Mouse (Mus musculus): ENCODE results near the gene Garnl3. TPM values are rescaled to one million over a fixed set of nuclear protein-coding genes. Genes with fewer than 3 reads are reported as not detected.

Garnl3 gene
- polyA plus RNA-seq, 1 experiment from 2014 or later = 1.1 TPM

- Histone ChIP-seq H3K9me3 (replicated peaks; ENCODE audit: control insufficient read depth, low read length) (no peaks in the 10 kb centered on the region), H3K4me3 (ENCODE audit: low read depth, low read length) (no peak overlapping the region), H3K36me3 (ENCODE audit: control insufficient read depth, insufficient read depth) (no peaks in the 10 kb centered on the region), H3K4me1 (ENCODE audit: control insufficient read depth, low read depth, low read length) (no peaks in the 10 kb centered on the region), H3K27ac (ENCODE audit: low read length) (no peak overlapping the region), H3K4me2 (ENCODE audit: low read depth, low read length) (no peak overlapping the region), H3K9ac (ENCODE audit: low read depth, low read length) (no peak overlapping the region), H3K27me3 (ENCODE audit: control insufficient read depth, insufficient read depth, low read depth, low read length) (no peaks in the 10 kb centered on the region)
- ATAC-seq (ENCODE audit: low read depth) = no peak
- WGBS (ENCODE audit: insufficient replicate concordance) = 67% methylated on average over 7 of the region's 7 CpGs
Measured at GRCm38 (mm10) chr2:33002144-33002543, 129.3 kb downstream of the Garnl3 start.

DNA sequence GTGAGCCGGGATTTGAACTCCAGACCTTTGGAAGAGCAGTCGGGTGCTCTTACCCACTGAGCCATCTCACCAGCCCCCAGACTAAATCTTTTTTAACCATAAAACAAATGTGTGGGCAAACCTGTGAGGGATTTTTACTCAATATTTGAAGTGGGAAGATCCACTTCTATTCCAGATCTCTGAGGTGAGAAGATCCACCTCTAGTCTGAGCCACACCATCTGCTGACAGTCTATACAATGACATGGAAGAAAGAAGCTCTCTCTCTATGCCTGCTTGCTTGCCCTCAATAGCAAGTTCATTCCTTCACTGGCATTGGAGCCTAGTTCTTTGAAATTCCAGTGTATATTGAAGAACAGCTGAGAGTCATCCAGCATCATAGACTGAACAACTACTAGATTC lies 131.7 kb downstream of the Garnl3 start:
- no peak overlapping the region for H3K4me3 ChIP-seq (ENCODE audit: low read depth, low read length)
- no peak overlapping the region for H3K4me2 ChIP-seq (ENCODE audit: low read depth, low read length)
- ATAC-seq (ENCODE audit: low read depth) = no peak
- 76% methylated on average over 2 of the region's 2 CpGs for WGBS (ENCODE audit: insufficient replicate concordance)
- no peaks in the 10 kb centered on the region for H3K27me3 ChIP-seq (ENCODE audit: control insufficient read depth, insufficient read depth, low read depth, low read length)
- no peak overlapping the region for H3K9ac ChIP-seq (ENCODE audit: low read depth, low read length)
- no peaks in the 10 kb centered on the region for H3K4me1 ChIP-seq (ENCODE audit: control insufficient read depth, low read depth, low read length)
- H3K9me3 ChIP-seq (replicated peaks; ENCODE audit: control insufficient read depth, low read length) = no peaks in the 10 kb centered on the region
- no peaks in the 10 kb centered on the region for H3K36me3 ChIP-seq (ENCODE audit: control insufficient read depth, insufficient read depth)
- H3K27ac ChIP-seq (ENCODE audit: low read length) = no peak overlapping the region

- no peak for ATAC-seq (ENCODE audit: low read depth)
- Histone ChIP-seq H3K4me1 (ENCODE audit: control insufficient read depth, low read depth, low read length) (no peaks in the 10 kb centered on the region), H3K4me3 (ENCODE audit: low read depth, low read length) (no peak overlapping the region), H3K9ac (ENCODE audit: low read depth, low read length) (no peak overlapping the region), H3K27me3 (ENCODE audit: control insufficient read depth, insufficient read depth, low read depth, low read length) (no peaks in the 10 kb centered on the region), H3K36me3 (ENCODE audit: control insufficient read depth, insufficient read depth) (no peaks in the 10 kb centered on the region), H3K4me2 (ENCODE audit: low read depth, low read length) (no peak overlapping the region), H3K9me3 (replicated peaks; ENCODE audit: control insufficient read depth, low read length) (no peaks in the 10 kb centered on the region), H3K27ac (ENCODE audit: low read length) (no peak overlapping the region)
- 63% methylated on average over 4 of the region's 4 CpGs for WGBS (ENCODE audit: insufficient replicate concordance)
Measured at GRCm38 (mm10) chr2:32997792-32998191, 133.7 kb downstream of the Garnl3 start.

DNA sequence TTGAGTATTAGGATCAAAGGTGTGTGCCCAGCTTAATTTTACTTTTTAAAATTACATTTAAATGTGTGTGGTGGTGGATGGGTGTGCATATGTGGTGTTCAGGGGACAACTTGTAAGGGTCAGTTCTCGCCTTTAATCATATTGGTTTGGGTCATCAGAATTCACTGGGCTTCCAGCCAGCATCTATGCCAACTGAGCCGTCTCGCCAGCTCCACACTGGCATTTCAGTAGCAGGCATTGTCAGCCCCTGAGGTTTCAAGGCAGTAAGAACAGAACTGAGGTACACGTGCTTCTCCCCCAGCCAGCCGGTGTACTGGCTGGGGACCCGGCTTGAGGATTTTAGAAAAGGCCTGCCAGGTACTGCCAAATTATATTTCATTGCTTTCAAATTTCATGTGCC lies 134.4 kb downstream of the Garnl3 start:
- no peak overlapping the region for H3K9ac ChIP-seq (ENCODE audit: low read depth, low read length)
- H3K27ac ChIP-seq (ENCODE audit: low read length) = no peak overlapping the region
- ATAC-seq (ENCODE audit: low read depth) = no peak
- no peaks in the 10 kb centered on the region for H3K36me3 ChIP-seq (ENCODE audit: control insufficient read depth, insufficient read depth)
- H3K4me3 ChIP-seq (ENCODE audit: low read depth, low read length) = no peak overlapping the region
- H3K4me2 ChIP-seq (ENCODE audit: low read depth, low read length) = no peak overlapping the region
- H3K9me3 ChIP-seq (replicated peaks; ENCODE audit: control insufficient read depth, low read length) = no peaks in the 10 kb centered on the region
- H3K4me1 ChIP-seq (ENCODE audit: control insufficient read depth, low read depth, low read length) = no peaks in the 10 kb centered on the region
- WGBS (ENCODE audit: insufficient replicate concordance) = 63% methylated on average over 6 of the region's 6 CpGs
- no peaks in the 10 kb centered on the region for H3K27me3 ChIP-seq (ENCODE audit: control insufficient read depth, insufficient read depth, low read depth, low read length)

DNA sequence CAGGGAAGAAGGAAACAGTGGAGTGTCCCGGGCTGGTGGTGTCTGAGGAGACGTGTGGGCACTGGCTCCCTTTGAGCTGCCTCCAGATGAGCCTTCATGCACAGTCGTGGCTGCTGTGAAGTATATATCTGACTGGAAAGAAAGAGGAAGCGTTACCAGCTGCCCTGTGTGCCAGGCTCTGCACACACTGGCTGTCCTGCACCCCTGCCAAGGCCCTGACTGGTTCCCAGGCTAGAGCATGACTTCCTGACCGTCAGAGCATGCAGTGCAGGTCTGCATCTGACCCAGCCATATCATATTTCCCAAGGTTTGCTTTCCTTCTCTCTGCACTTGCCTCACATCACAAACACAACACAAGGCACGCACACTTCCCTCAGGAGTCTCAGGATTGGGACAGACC lies 139.3 kb downstream of the Garnl3 start:
- Histone ChIP-seq H3K36me3 (ENCODE audit: control insufficient read depth, insufficient read depth) (no peaks in the 10 kb centered on the region), H3K9ac (ENCODE audit: low read depth, low read length) (no peak overlapping the region), H3K4me1 (ENCODE audit: control insufficient read depth, low read depth, low read length) (no peaks in the 10 kb centered on the region), H3K4me2 (ENCODE audit: low read depth, low read length) (no peak overlapping the region), H3K4me3 (ENCODE audit: low read depth, low read length) (no peak overlapping the region), H3K9me3 (replicated peaks; ENCODE audit: control insufficient read depth, low read length) (no peaks in the 10 kb centered on the region), H3K27ac (ENCODE audit: low read length) (no peak overlapping the region), H3K27me3 (ENCODE audit: control insufficient read depth, insufficient read depth, low read depth, low read length) (no peaks in the 10 kb centered on the region)
- WGBS (ENCODE audit: insufficient replicate concordance) = 35% methylated on average over 6 of the region's 6 CpGs
- no peak for ATAC-seq (ENCODE audit: low read depth)

DNA sequence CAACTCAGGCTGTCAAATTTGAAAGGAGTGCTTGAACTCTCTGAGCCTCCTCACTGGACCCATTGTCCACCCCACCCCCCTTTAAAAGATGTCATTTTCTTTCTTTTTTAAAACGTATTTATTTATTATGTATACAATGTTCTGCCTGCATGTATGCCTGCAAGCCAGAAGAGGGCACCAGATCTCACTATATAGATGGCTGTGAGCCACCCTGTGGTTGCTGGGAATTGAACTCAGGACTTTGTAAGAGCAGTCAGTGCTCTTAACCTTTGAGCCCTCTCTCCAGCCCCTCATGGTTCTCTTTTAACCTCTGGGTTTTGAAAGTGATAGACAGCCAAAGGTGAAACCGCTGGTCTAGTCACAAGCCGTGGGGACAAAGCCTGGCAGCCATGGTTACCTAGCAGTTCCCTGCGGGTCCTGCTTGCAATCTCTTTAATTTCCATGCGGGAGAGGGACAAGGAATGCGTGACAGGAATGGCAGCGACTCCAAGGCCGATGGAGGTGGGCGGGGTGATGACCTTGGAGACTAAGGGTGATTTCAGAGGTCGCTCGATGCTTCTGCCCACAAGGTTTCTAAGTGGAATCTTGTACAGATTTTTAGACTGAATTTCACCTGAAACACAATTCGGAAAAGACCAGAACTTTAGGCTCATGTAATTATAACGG lies 141.2 kb downstream of the Garnl3 start:
- no peaks in the 10 kb centered on the region for H3K27me3 ChIP-seq (ENCODE audit: control insufficient read depth, insufficient read depth, low read depth, low read length)
- H3K27ac ChIP-seq (ENCODE audit: low read length) = no peak overlapping the region
- ATAC-seq (ENCODE audit: low read depth) = no peak
- H3K4me3 ChIP-seq (ENCODE audit: low read depth, low read length) = no peak overlapping the region
- H3K4me2 ChIP-seq (ENCODE audit: low read depth, low read length) = no peak overlapping the region
- H3K9ac ChIP-seq (ENCODE audit: low read depth, low read length) = no peak overlapping the region
- no peaks in the 10 kb centered on the region for H3K36me3 ChIP-seq (ENCODE audit: control insufficient read depth, insufficient read depth)
- no peaks in the 10 kb centered on the region for H3K4me1 ChIP-seq (ENCODE audit: control insufficient read depth, low read depth, low read length)
- no peaks in the 10 kb centered on the region for H3K9me3 ChIP-seq (replicated peaks; ENCODE audit: control insufficient read depth, low read length)
- WGBS (ENCODE audit: insufficient replicate concordance) = 57% methylated on average over 13 of the region's 13 CpGs

DNA sequence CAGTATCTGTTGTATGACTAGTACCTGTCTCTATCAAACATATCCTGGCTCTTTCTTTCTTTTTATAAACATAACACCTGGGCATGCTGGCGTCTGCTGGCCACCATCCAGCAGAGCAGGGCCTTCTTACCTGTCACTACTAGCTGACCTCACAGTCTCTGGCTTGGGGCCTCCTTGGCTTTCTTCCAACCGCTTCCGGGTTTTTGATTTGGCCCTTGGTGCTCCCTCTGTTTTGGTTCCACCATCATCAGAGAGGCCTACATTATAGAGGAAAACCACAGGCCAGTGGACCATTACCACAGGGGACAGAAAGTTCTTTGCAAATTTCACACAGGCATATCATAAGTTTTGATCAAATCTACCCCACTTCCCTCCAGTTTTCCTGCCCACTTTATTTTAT lies 142.1 kb downstream of the Garnl3 start:
- Histone ChIP-seq H3K27me3 (ENCODE audit: control insufficient read depth, insufficient read depth, low read depth, low read length) (0 out of 2 replicates have a peak, but pooled peaks cover 1% of the 10 kb centered on the region), H3K9ac (ENCODE audit: low read depth, low read length) (no peak overlapping the region), H3K4me3 (ENCODE audit: low read depth, low read length) (no peak overlapping the region), H3K9me3 (replicated peaks; ENCODE audit: control insufficient read depth, low read length) (no peaks in the 10 kb centered on the region), H3K27ac (ENCODE audit: low read length) (no peak overlapping the region), H3K36me3 (ENCODE audit: control insufficient read depth, insufficient read depth) (no peaks in the 10 kb centered on the region), H3K4me1 (ENCODE audit: control insufficient read depth, low read depth, low read length) (no peaks in the 10 kb centered on the region), H3K4me2 (ENCODE audit: low read depth, low read length) (no peak overlapping the region)
- WGBS (ENCODE audit: insufficient replicate concordance) = 57% methylated on average over 3 of the region's 3 CpGs
- ATAC-seq (ENCODE audit: low read depth) = no peak

- no peaks in the 10 kb centered on the region for H3K9me3 ChIP-seq (replicated peaks; ENCODE audit: control insufficient read depth, low read length)
- ATAC-seq (ENCODE audit: low read depth) = no peak
- no peak overlapping the region for H3K4me2 ChIP-seq (ENCODE audit: low read depth, low read length)
- H3K27ac ChIP-seq (ENCODE audit: low read length) = no peak overlapping the region
- 65% methylated on average over 8 of the region's 8 CpGs for WGBS (ENCODE audit: insufficient replicate concordance)
- no peaks in the 10 kb centered on the region for H3K36me3 ChIP-seq (ENCODE audit: control insufficient read depth, insufficient read depth)
- no peak overlapping the region for H3K4me3 ChIP-seq (ENCODE audit: low read depth, low read length)
- no peak overlapping the region for H3K9ac ChIP-seq (ENCODE audit: low read depth, low read length)
- H3K4me1 ChIP-seq (ENCODE audit: control insufficient read depth, low read depth, low read length) = peaks cover 12% of the 10 kb centered on the region
- H3K27me3 ChIP-seq (ENCODE audit: control insufficient read depth, insufficient read depth, low read depth, low read length) = 0 out of 2 replicates have a peak, but pooled peaks cover 4% of the 10 kb centered on the region
Measured at GRCm38 (mm10) chr2:32985844-32986243, 145.6 kb downstream of the Garnl3 start.

DNA sequence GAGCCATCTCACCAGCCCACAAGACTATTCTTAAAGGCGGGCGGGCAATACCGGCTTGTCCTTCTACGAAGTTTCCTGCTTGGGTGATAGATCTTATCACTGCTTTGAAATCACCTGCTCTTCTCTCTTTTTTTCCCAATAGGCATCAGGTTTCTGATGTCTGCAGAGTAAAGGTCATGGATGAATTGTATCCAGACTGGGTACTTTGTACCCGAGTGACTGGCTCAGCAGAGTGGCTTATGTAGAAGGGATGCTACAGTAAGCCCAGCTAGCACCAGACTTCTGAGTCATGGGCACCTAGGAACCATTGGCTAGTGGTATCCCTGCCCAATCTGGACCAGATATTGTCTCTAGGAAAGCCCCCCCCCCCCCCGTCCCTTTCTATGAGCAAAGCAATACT lies 147.8 kb downstream of the Garnl3 start:
- Histone ChIP-seq H3K4me2 (ENCODE audit: low read depth, low read length) (no peak overlapping the region), H3K36me3 (ENCODE audit: control insufficient read depth, insufficient read depth) (no peaks in the 10 kb centered on the region), H3K4me3 (ENCODE audit: low read depth, low read length) (no peak overlapping the region), H3K9ac (ENCODE audit: low read depth, low read length) (no peak overlapping the region), H3K9me3 (replicated peaks; ENCODE audit: control insufficient read depth, low read length) (no peaks in the 10 kb centered on the region), H3K4me1 (ENCODE audit: control insufficient read depth, low read depth, low read length) (peaks cover 26% of the 10 kb centered on the region), H3K27me3 (ENCODE audit: control insufficient read depth, insufficient read depth, low read depth, low read length) (0 out of 2 replicates have a peak, but pooled peaks cover 4% of the 10 kb centered on the region), H3K27ac (ENCODE audit: low read length) (no peak overlapping the region)
- WGBS (ENCODE audit: insufficient replicate concordance) = 34% methylated on average over 6 of the region's 6 CpGs
- no peak for ATAC-seq (ENCODE audit: low read depth)
